In genomic region chr4:152120311-152121182, GRCm38 (mm10) we compare ENCODE assay signal across 9 mouse cellular contexts. TPM values are rescaled to one million over a fixed set of nuclear protein-coding genes. Genes with fewer than 3 reads are reported as not detected.
DNase-seq lines count a peak whose midpoint lies in the region; ATAC-seq and TF ChIP-seq lines count a peak whose summit lies in the region.
"Had no signal": no experiment of that assay in that cellular context is flagged by ENCODE, and none has a peak within 500 bp of the region (broad histone marks: within the 10 kb centered on the region; RNA-seq: fewer than 3 reads in every experiment).

No protein-coding gene starts in this region.

- H3K27ac ChIP-seq in testis, adult 2 months (ENCODE audit: control insufficient read depth, insufficient read depth, low read depth, low read length), result no peak overlapping the region
- H3K27ac ChIP-seq in liver, embryonic 14.5 days, result no peak overlapping the region

- no peak for TF ChIP-seq POLR2A in testis, adult 2 months (IDR thresholded peaks at IDR 0.05; ENCODE audit: control insufficient read depth, low read depth, low read length)

- H3K4me1 ChIP-seq in testis, adult 2 months (ENCODE audit: control insufficient read depth, insufficient read depth, low read length), result peaks cover 24% of the 10 kb centered on the region
- no peaks in the 10 kb centered on the region for H3K4me1 ChIP-seq in liver, embryonic 14.5 days (replicated peaks; ENCODE audit: control insufficient read depth in 2 of 2, insufficient read depth in 2 of 2, low read length in 1 of 2)

- no peak overlapping the region for H3K9ac ChIP-seq in liver, embryonic 14.5 days (replicated peaks)

- no peaks in the 10 kb centered on the region for H3K27me3 ChIP-seq in testis, adult 2 months (ENCODE audit: control insufficient read depth, insufficient read depth, low read length)
- peaks cover 98% of the 10 kb centered on the region for H3K27me3 ChIP-seq in liver, embryonic 14.5 days (ENCODE audit: control insufficient read depth, insufficient read depth, low read length)

- H3K36me3 ChIP-seq in testis, adult 2 months (ENCODE audit: control insufficient read depth, insufficient read depth, low read length), result no peaks in the 10 kb centered on the region
- no peaks in the 10 kb centered on the region for H3K36me3 ChIP-seq in liver, embryonic 14.5 days (replicated peaks; ENCODE audit: control insufficient read depth, insufficient read depth, low read depth)

- ATAC-seq in liver, embryonic 14.5 days (ENCODE audit: insufficient read depth), result no peak

- H3K9me3 ChIP-seq in liver, embryonic 14.5 days (ENCODE audit: control insufficient read depth, low read length), result no peaks in the 10 kb centered on the region

- TF ChIP-seq CTCF in testis, adult 2 months (IDR thresholded peaks at IDR 0.05; ENCODE audit: control insufficient read depth, insufficient read depth, insufficient replicate concordance, low read depth, low read length), result no peak
- TF ChIP-seq CTCF in liver, embryonic 14.5 days (IDR thresholded peaks at IDR 0.05; ENCODE audit: low read depth), result no peak

- TF ChIP-seq EP300 in liver, embryonic 14.5 days (IDR thresholded peaks at IDR 0.05; ENCODE audit: low read depth), result no peak

- peak overlapping the region; percentile 26 for H3K4me2 ChIP-seq in liver, embryonic 14.5 days (ENCODE audit: low read depth)

- WGBS in liver, embryonic 14.5 days (ENCODE audit: insufficient replicate concordance), result 4% methylated on average over 31 of the region's 31 CpGs

- peak overlapping the region; percentile 19 for H3K4me3 ChIP-seq in testis, adult 2 months (ENCODE audit: control insufficient read depth, low read depth, low read length)
- peak overlapping the region in 1 of 2 experiments; percentile 14; a peak in 1 of 4 replicates for H3K4me3 ChIP-seq in liver, embryonic 14.5 days (ENCODE audit: insufficient read depth in 1 of 2, low read depth in 2 of 2, low read length in 2 of 2)
- H3K4me3 ChIP-seq: erythroblast, embryonic 14.5 days had no signal

- peak; percentile 45 for DNase-seq in embryo, embryonic 10 days (ENCODE audit: low spot score)
- no peak for DNase-seq in embryo, embryonic 11 days
- no peak for DNase-seq in testis, postnatal 14 days (ENCODE audit: low spot score)
- no peak for DNase-seq in liver, embryonic 14.5 days (ENCODE audit: low read depth in 3 of 3, low spot score in 3 of 3)
- DNase-seq in thymus, postnatal 14 days, result peak; percentile 69
- DNase-seq in cerebellum, adult 11 months, result no peak
- no peak for DNase-seq in layer of hippocampus, postnatal 36 days

RNA-seq across cellular contexts. Expression of gene Tnfrsf25, which starts 4.8 kb away (rescaled TPM):
- polyA plus RNA-seq in testis, adult 2 months (2012; rRNA removed), result 1.2 and 1.5 TPM in 2 replicates
- polyA plus RNA-seq in liver, embryonic 14.5 days (2012; rRNA removed), result 0.68 and 0.93 TPM in 2 replicates
- polyA plus RNA-seq in liver, embryonic 14.5 days (2014; fragmentation: Nextera tagmentation; extraction: Ambion mirVana), result 0.15 and 0.16 TPM in 2 replicates
- total RNA-seq in layer of hippocampus, postnatal 36 days (2021), result 10 to 100 TPM; 46.5 to 65.3 TPM

RNA-seq across cellular contexts. Expression of gene Espn, which starts 31.6 kb away (rescaled TPM):
- polyA plus RNA-seq in testis, adult 2 months (2012; rRNA removed), result 84.1 and 87.1 TPM in 2 replicates
- polyA plus RNA-seq in liver, embryonic 14.5 days (2012; rRNA removed), result 1.2 and 1.5 TPM in 2 replicates
- 1.2 and 1.9 TPM in 2 replicates for polyA plus RNA-seq in liver, embryonic 14.5 days (2014; fragmentation: Nextera tagmentation; extraction: Ambion mirVana)
- total RNA-seq in layer of hippocampus, postnatal 36 days (2021), result 1 to 10 TPM; 1.4 to 1.5 TPM

RNA-seq across cellular contexts. Expression of gene Hes2, which starts 38.1 kb away (rescaled TPM):
- polyA plus RNA-seq in testis, adult 2 months (2012; rRNA removed), result 0.42 and 0.73 TPM in 2 replicates
- 0.01 and 0.02 TPM in 2 replicates for polyA plus RNA-seq in liver, embryonic 14.5 days (2012; rRNA removed)
- polyA plus RNA-seq in liver, embryonic 14.5 days (2014; fragmentation: Nextera tagmentation; extraction: Ambion mirVana), result 0.05 TPM in 1 of 2 replicates, not detected in the other
- not detected for total RNA-seq in layer of hippocampus, postnatal 36 days (2021)
- polyA plus RNA-seq: erythroblast, embryonic 14.5 days had no signal

RNA-seq across cellular contexts. Expression of gene Plekhg5, which starts 48.2 kb away (rescaled TPM):
- polyA plus RNA-seq in testis, adult 2 months (2012; rRNA removed), result 8.8 and 9.7 TPM in 2 replicates
- 4.5 and 4.7 TPM in 2 replicates for polyA plus RNA-seq in liver, embryonic 14.5 days (2012; rRNA removed)
- polyA plus RNA-seq in liver, embryonic 14.5 days (2014; fragmentation: Nextera tagmentation; extraction: Ambion mirVana), result 2.6 and 4.8 TPM in 2 replicates
- total RNA-seq in layer of hippocampus, postnatal 36 days (2021), result 100 to 1,000 TPM; 158 to 166 TPM

RNA-seq across cellular contexts. Expression of gene Acot7, which starts 57.4 kb away (rescaled TPM):
- 685 and 754 TPM in 2 replicates for polyA plus RNA-seq in testis, adult 2 months (2012; rRNA removed)
- 10.8 and 12.5 TPM in 2 replicates for polyA plus RNA-seq in liver, embryonic 14.5 days (2012; rRNA removed)
- polyA plus RNA-seq in liver, embryonic 14.5 days (2014; fragmentation: Nextera tagmentation; extraction: Ambion mirVana), result 12.2 and 13.0 TPM in 2 replicates
- 100 to 1,000 TPM; 331 to 345 TPM for total RNA-seq in layer of hippocampus, postnatal 36 days (2021)

Comparison
In these comparisons a context has a peak if more than half of its experiments do, and no peak if none do; other contexts are left out.
1. DNase-seq: peak in embryo, embryonic 10 days (single experiment) and thymus, postnatal 14 days (single experiment); none in embryo, embryonic 11 days (single experiment), testis, postnatal 14 days (single experiment), liver, embryonic 14.5 days (0 of 3), cerebellum, adult 11 months (single experiment) and layer of hippocampus, postnatal 36 days (0 of 2).
2. RNA of gene Espn, which starts 31.6 kb away (polyA plus RNA-seq): 84.1 to 87.1 TPM in testis, adult 2 months; 1.2 to 1.9 TPM in liver, embryonic 14.5 days; every median in the first group is over 10 times any median in the second.